Mouse (Mus musculus) liver, adult (tissue): ENCODE results near the gene Ufsp1.

ENCODE experiments used
- GATA4 ChIP-seq: IDR thresholded peaks from 2 replicates; pipeline ENCODE4 v1.6.1; 2014; ENCODE audit warnings: mild to moderate bottlenecking, low read length; ENCODE audit not compliant: insufficient replicate concordance

Gene Ufsp1

DNA sequence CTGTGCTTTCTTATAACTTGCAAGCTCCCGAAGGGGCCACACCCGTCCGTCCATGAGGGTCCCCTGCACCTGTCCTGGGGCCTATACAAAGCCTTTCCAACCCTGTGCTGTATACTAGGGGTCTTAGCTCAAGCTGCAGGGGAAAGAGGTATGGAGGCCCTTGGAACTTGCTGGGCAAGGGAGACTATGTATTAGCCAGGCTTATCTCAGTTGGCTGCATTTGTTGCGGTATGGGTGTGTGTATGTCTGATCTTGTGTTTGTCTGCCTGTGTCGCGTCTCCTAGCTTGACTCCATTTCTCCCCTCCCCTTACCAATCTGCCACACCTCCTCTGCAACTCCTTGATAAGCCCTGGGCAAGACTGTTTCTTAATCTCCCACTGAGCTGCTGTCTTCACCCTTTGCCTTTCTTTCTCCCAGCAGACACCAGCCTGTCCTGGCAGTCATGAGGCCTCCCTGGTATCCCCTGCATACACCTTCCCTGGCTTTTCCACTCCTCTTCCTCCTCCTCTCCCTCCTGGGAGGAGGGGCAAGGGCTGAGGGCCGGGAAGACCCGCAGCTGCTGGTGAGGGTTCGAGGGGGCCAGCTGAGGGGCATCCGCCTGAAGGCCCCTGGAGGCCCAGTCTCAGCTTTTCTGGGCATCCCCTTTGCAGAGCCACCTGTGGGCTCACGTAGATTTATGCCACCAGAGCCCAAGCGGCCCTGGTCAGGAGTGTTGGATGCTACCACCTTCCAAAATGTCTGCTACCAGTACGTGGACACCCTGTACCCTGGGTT, 4.7 kb upstream of the Ufsp1 start:
- TF ChIP-seq GATA4, result no peak

DNA sequence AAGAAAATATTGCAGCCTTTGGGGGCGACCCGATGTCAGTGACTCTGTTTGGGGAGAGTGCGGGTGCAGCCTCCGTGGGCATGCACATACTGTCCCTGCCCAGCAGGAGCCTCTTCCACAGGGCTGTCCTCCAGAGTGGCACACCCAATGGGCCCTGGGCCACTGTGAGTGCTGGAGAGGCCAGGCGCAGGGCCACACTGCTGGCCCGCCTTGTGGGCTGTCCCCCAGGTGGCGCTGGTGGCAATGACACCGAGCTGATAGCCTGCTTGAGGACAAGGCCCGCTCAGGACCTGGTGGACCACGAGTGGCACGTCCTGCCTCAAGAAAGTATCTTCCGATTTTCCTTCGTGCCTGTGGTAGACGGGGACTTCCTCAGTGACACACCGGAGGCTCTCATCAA, 3.8 kb upstream of the Ufsp1 start:
- TF ChIP-seq GATA4, result no peak; the same call in 1 of the 2 replicates

DNA sequence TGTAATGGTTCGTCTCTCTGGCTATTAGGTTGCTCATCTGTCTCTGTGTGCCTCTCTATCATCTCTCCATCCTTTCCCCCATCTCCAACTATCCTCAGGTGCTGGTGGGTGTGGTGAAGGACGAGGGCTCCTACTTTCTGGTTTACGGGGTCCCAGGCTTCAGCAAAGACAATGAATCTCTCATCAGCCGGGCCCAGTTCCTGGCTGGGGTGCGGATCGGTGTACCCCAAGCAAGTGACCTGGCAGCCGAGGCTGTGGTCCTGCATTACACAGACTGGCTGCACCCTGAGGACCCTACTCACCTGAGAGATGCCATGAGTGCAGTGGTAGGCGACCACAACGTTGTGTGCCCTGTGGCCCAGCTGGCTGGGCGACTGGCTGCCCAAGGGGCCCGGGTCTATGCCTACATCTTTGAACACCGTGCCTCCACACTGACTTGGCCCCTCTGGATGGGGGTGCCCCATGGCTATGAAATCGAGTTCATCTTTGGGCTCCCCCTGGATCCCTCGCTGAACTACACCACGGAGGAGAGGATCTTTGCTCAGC, 3.0 kb upstream of the Ufsp1 start:
- no peak for TF ChIP-seq GATA4

DNA sequence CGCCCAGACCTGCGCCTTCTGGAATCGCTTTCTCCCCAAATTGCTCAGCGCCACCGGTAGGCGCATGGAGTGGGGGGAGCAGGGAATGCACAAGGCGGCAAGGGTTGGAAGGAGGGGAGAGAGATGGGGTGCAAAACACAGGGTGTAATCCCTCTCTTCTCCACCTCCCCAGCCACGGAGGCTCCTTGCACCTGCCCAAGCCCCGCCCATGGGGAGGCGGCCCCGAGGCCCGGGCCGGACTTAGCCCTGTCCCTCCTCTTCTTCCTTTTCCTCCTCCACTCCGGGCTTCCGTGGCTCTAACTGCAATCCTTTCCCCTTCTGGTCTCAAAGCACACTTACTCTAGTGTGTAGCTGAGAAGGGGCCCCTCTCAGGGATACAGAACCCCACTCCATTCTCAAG, 1.1 kb upstream of the Ufsp1 start:
- TF ChIP-seq GATA4, result no peak

DNA sequence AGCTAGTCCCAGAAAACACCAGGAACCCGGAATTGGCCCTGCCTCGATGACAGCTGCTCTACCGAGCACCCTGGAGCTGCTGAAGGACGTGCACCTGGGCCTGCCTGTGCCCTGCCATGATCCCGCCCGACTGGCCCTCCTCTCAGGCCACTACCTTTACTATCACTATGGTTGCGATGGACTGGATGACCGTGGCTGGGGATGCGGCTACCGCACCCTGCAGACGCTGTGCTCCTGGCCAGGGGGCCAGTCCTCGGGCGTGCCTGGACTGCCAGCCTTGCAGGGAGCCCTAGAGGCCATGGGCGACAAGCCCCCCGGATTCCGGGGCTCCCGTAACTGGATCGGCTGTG, 290 bp downstream of the Ufsp1 start:
- TF ChIP-seq GATA4, result no peak

DNA sequence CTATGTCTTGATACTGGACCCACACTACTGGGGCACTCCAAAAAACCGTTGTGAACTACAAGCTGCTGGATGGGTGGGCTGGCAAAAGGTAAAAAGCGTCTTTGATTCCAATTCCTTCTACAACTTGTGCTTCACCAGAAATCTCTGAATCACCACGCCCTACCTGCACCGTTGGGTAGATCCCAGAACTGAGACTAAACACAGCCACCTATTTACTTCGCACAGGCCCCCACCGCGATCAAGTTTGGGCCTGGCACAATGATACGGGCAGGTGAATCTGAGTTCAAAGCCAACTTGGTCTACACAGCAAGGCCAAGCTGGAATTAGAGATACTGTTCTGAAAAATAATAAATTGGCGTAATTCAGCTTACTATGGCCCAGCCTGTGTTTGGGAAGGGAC, 867 bp downstream of the Ufsp1 start:
- TF ChIP-seq GATA4, result no peak

DNA sequence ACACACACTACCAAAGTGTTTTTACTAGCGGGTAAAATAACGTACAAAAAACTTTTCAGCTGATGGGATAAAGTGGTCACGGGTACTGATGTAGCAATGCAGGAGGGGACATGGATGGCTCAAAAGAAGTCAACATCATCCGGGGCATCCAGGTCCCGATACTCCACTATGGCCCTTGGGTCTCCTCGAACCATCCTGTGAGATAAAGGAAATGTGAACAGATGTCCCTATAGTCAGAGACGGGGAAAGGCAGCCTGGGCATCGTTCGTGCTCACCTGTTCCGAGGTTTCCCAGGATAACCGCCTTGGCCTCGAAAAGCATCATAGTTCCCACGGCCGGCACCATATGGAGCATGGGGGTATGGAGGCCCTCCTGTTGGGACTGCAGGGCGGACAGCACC, 1.3 kb downstream of the Ufsp1 start:
- no peak for TF ChIP-seq GATA4

DNA sequence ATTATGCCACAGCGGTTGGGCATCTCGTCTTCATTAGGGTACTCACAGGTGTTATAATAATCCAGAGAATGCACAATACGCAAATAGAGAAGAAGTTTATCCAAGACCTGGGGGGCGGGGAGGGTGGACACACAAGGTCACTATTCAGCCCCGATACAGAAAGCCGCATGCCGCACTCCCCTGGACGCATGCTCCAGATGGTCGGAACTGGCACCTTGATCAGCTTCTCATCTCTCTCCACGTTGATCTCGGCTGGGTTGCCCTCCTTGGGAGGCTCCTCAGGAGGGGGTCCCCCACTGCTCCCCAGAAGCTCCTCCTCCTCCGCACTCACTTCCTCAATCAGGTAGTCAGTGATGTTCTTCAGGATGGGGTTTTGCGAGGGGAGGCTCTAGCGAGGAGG, 2.7 kb downstream of the Ufsp1 start:
- no peak for TF ChIP-seq GATA4

DNA sequence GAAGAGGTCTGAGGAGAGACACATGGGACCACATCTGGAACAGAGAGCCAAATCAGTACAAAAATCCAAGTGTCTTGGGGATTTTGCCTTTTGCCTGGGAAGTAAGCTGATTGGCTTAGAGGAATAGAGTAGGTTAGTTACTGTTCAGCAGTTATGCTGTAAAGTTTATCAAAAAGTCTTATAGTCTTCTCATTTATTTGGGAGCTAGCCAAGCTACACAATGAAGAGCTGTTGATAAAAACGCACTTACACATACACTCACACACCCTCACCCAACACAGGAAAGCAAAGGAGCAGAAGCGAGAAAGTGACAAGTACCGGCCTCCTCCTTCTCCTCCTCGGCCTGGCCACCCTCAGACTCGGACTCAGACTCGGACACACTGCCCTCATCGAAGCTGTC, 4.8 kb downstream of the Ufsp1 start:
- no peak for TF ChIP-seq GATA4

DNA sequence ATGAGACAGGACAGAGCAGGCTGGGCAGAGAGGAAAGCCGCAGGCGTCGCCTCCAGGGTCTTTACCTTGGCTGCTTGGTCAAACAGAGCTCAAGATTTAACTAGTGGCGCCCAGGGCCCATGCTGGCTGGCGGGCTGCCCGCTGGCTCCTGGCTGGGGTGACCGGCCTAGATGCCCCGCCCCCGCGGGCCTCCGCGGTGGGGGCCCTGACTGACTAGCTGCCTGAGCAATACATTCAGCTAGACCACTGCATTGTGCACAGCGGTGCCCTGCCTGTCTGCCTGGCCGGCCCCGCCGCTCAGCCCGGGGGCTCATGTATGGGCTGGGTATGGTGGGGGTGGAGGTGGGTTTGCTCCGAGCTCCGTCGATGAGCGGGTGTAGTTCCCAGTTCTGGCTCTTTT, 6.8 kb downstream of the Ufsp1 start:
- no peak for TF ChIP-seq GATA4

DNA sequence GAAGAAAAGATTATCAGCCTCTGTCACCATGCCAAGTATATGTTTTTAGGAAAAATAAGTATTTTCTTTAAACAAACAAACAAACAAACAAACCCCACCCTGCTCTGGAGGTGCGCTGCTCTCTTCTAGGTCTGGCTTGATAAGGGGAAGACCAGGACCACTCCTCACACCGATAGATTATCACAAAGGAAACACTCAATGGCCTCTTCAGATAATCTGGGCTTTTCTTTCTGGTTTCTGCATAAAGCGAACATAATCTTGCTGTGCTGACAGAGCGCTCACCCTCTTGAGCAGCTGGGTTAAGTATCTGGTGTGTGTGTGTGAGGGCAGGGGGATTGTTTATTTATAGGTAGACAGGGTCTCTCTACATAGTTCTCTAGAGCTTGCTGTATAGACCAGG, 9.2 kb downstream of the Ufsp1 start:
- no peak for TF ChIP-seq GATA4

DNA sequence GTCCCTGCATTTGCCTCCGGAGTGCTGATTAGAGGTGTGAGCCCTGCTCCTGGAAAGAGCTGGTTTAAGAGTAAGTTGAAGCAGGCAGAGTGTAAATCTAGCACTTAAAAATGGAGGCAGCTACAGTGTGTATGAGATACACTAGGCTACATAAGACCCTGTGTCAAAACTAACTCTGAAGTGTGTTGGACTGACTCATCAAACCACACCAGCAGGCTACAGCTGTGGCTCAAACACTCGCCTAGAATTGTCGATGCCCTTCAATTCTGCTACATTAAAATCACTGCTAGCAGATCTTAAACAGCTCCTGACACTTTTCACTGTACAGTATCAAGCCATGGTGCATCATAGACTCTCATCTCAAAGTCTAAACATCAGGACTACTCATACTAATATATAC, 9.7 kb downstream of the Ufsp1 start:
- TF ChIP-seq GATA4, result no peak

DNA sequence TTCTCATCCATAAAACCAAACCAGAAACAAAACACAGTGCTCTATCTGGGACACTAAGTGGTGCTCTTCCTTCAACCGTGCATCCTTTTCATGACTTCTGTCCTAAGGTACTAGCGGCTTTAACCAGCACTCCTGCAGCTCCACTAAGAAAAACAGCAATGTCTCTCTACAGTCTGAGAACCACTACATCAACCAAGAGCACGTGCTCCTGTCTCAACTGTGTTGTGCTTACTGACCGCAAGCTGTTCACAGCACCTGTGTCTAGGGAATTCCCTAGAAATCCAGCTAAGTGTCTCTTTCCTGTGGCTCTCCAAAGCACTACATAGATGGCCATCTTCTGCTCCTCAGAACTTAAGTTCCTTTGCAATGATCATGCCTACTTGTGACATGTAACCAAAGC, 10.4 kb downstream of the Ufsp1 start:
- no peak for TF ChIP-seq GATA4

DNA sequence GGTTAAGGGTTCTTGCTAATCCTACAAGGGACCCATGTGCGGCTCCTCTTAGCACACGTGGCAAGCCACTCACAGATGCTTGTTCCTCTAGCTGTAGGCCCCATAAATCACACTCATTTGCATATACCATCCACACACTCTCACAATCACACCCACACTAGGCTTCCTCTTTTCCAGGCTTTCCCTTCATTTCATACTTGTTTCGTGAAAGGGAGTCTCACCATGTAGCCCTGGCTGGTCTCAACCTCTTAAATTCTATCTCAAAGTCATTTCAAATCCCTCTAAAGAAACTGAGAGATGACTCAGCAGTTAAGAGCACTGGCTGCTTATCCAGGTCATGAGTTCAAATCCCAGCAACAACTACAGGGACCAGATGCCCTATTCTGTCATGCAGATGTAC, 11.4 kb downstream of the Ufsp1 start:
- TF ChIP-seq GATA4, result no peak

DNA sequence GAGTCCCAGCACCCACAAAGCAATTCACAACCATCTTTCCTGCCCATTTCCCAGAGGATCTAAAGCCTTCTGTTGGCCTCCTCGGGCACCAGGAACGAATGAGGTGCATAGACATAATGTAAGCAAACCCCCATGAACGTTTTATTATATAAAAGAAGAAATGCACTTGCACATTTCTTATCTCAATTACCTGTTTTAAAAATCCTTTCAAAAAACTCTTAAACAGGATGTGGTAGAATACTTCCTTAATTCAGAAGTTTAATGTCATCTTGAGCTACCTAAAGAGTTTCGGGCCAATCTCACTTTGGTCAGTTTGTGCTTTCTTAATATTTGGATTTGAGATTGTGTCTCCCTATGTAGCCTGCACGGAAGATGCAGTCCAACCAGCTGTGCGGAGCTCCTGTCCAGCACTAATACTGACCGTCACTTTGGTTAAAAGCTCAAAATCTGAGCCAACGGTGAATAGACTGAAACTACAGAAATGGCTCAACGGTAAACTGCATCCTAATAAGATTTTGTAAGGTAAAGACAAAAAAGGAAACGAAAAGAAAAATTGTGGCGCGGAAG, 12.1 kb downstream of the Ufsp1 start:
- TF ChIP-seq GATA4, result no peak

DNA sequence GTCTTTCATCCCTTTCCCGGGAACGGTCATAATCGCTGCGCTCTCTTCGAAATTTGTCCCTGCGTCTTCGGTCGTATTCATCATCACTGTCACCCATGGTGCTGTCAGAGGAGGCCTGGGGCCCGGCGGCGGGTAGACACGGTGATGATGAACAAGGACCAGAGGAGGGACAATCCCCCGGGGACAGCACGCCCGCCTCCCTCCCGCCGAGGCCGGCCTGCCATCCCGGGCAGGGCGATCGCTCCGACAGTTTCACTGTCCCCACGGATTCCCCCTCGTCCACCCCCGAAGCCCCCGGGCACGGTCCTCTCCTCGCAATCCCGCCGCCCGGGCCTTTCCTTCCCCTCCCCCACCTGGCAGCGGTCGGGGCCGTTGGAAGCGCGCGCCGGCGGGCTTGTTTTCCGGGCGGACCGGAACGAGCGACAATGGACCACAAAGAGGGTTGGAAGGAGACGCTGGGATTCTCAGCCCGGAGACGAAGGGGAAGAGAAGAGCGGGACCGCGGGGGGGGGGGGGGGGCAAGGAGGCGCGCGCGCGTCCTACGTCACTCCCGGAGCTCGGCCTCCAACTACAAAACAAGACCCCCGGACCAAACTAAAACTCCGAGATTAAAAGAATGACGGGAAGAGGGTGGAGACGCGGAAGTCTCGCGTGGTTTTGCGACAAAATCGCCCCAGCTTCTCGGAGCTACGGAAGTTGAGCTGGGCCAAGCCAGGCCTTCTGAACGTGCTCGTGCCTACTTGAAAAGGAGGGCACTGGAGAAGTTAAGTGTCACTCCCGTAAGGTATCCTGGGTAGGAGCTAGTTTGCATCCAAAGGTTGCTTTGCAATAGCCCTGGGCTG, 12.9 kb downstream of the Ufsp1 start, which contains the start of gene Srrt:
Gene Srrt (minus strand): TSS at position 604 of the 842 bp plus-strand sequence.
- 0 out of 2 replicates have a peak, but pooled peaks have one; percentile 51 for TF ChIP-seq GATA4
